Mouse (Mus musculus) left cerebral cortex, postnatal 25 days (tissue): ENCODE results near the gene Efcab8. TPM values are rescaled to one million over a fixed set of nuclear protein-coding genes. Genes with fewer than 3 reads are reported as not detected.

Experiments
- DNase-seq, 2 experiments: peaks; one replicate each; pipeline ENCODE4 v3.0.0; 2022; ENCODE audit warnings: low spot score in 2 of 2, mixed read lengths in 1 of 2
- intact Hi-C: fragments of 180-260 bp; cut with DNase I; formaldehyde crosslinking; loops from one replicate; pipeline ENCODE4 v1.15.1; 2025
- total RNA-seq, 2 experiments: library from RNA; stranded (reverse); gene quantifications; 2 replicates each; pipeline ENCODE4 v1.2.3; 2021

Gene Efcab8
- under 1 TPM; 0.37 to 0.39 TPM for total RNA-seq

- DNase-seq = no peak
- intact Hi-C loops = no loop called here
These were observed at the start of gene Efcab8 for GRCm38 (mm10) chr2:153779394-153779981. Gene Efcab8 (plus strand): TSS chr2:153779931.

DNA sequence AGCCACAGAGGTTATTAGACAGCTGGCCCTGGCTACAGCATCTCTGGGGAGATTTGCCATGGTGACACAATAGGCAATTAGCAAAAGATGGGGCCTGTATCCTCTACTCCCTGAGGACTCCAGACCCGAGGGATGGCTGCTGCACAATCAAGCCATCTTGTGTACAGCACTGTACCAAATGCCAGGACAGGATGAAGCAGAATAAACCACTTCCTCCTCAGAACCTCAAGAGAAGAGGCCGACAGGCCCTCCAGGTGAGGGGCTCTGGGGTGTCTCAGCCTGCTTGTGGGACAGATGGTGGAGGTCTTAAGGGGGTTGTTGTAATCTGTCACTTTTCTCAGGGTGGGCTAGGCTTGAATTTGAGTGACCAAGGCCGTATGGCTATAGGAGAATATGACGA, 45.7 kb upstream of the Efcab8 start:
- no peak for DNase-seq
- intact Hi-C loops = no loop called here

- peak; percentile 100 for DNase-seq
- intact Hi-C loops = no loop called here
These were observed 39.0 kb upstream of the Efcab8 start, which contains the start of gene Mapre1 for GRCm38 (mm10) chr2:153740500-153741436. Gene Mapre1 (plus strand): TSS chr2:153741274.

DNA sequence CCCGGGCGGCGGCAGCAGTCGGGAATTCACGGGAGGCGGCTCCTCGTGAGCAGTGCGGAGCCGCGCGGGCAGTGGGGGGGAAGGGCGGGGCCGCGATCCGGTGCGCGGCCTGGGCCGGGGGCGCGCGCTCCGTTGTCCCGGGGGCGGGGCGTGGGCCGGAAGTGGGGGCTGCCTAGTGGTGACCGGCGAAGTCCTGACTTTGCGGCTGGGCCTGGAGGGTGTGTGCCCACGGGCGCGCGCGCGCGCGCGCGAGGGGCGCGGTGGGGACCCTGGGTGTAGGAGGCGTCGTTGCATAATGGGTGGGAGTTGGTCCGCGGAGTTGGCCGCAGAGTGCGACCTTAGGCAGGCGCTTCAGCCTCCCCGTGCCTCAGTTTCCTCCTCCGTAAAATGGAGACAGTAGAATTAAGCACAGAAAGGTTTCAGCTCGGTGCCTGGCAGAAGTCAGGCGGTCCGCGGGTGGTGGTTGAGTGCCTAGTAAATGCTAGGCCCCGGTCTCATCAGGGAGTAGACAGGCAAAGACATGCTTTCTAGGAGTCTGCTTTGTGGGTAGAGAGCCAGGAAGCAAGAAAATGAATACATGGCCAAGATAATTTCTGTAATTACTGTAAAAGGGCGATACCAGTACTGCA, 38.2 kb upstream of the Efcab8 start:
- intact Hi-C loops = no loop called here
- peak; percentile 26 to 43 for DNase-seq

GRCm38 (mm10) chr2:153747994-153748393, 31.7 kb upstream of the Efcab8 start:
- intact Hi-C loops = no loop called here
- no peak for DNase-seq

DNA sequence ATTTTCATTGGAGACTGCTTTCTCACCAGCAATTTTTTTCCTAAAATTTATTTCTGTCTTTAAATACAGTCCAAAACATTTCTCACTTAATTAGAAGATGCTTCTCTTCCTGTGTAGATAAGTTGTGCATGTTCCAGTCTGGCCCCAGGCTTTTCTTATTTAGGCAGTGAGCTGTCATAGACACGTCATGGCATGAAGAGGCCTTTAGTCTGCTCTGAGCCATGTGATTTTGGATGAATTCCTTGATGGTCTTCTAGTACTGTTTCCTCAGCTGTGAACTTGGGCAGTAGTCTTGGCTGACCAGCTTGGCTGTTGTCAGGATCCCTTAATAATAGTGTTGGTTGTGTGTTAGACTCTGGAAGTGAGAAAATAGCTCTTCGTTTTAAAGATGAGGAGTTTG, 29.4 kb upstream of the Efcab8 start:
- intact Hi-C loops = no loop called here
- no peak for DNase-seq

- DNase-seq = no peak
- intact Hi-C loops = no loop called here
These were observed 17.6 kb upstream of the Efcab8 start for GRCm38 (mm10) chr2:153762121-153762520.

GRCm38 (mm10) chr2:153767484-153767883, 12.2 kb upstream of the Efcab8 start:
- intact Hi-C loops = no loop called here
- no peak for DNase-seq

- no peak for DNase-seq
These were observed 10.8 kb upstream of the Efcab8 start for GRCm38 (mm10) chr2:153768881-153769280.

DNA sequence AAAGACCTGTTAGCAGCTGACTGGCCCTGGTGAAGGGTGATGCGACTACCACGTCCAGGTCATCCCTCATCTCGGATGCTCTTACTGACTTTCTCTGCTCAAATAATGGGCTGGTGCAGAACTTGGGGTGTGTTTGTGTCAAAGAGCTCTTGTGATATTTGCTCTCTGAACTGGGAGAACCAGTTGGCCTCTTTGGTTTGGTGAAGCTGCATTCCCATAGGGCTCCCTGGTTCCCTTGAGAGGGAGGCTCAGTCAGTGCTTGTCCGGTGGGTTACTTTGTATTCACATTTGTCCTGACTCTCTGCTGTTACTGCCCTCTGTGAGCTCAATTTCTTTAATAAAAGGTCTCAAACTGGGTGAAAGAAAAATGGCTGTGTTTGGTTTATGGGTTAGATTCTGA, 6.8 kb upstream of the Efcab8 start:
- no peak for DNase-seq

More at GRCm38 (mm10) chr2:153768881-153769280, 10.8 kb upstream of the Efcab8 start:
- intact Hi-C loops = no loop called here

DNA sequence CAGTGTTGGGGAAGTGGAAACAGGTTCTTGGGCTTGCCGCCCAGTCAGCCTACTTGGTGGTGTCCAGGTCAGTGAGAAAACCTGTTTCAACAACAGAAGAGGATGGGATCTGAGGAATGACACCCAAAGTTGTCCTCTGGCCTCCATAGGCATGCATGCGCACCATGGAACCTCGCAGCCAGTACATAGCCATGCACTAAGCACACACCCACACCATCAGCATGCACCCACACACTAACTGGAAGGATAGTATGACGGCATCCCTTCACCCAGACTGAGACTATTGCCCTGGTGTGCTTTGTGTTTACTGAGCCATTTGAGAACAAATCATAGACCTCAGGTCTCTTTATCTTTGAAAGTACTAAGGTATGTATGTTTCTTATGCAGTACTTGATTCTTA, 4.3 kb upstream of the Efcab8 start:
- DNase-seq = no peak
- intact Hi-C loops = no loop called here

More for the DNA sequence above, 6.8 kb upstream of the Efcab8 start:
- intact Hi-C loops = no loop called here

- DNase-seq = peak; percentile 36 to 54
- intact Hi-C loops = no loop called here
These were observed 931 bp upstream of the Efcab8 start for GRCm38 (mm10) chr2:153778638-153779362.

- no peak for DNase-seq
- intact Hi-C loops = no loop called here
These were observed 1.4 kb downstream of the Efcab8 start for GRCm38 (mm10) chr2:153781181-153781580.

- intact Hi-C loops = no loop called here
- no peak for DNase-seq
These were observed 4.9 kb downstream of the Efcab8 start for GRCm38 (mm10) chr2:153784668-153785067.

DNA sequence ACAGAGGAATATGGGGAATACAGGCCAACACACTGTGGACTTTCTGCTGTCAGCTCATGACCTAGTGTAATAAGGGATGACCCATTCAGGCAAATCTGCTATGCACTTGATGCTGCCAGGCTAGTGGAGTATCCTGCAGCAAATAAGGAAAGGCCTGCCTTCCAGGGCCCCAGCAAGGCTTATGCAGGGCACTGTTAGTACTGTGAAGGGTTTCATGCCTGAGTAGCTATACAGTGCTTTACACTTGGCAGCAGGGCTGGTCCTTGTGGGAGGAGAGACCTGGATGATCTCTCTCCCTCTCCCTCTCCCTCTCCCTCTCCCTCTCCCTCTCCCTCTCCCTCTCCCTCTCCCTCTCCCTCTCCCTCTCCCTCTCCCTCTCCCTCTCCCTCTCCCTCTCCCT, 13.6 kb downstream of the Efcab8 start:
- intact Hi-C loops = no loop called here
- no peak for DNase-seq

GRCm38 (mm10) chr2:153795090-153795489, 15.4 kb downstream of the Efcab8 start:
- intact Hi-C loops = loop anchor here (5.0 kb wide), 2 partner anchors 83 to 128 kb away; no protein-coding TSS in a partner anchor
- DNase-seq = peak in 1 of 2 experiments; percentile 29

DNA sequence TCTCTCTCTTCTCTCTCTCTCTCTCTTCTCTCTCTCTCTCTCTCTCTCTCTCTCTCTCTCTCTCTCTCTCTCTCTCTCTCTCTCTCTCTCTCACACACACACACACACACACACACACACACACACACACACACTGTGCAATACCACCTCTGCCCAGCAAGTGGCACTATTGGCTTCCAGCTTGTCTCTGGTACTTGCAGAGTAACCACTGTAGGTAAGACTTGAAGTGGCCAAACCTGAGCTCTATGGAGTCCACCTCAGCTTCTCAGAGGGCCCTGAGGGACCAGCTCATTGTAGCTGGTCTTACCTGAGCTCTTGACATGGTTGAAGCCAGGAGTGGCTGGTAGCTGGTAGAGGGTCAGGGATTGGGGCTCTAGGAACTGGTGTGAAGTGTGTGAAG, 27.7 kb downstream of the Efcab8 start:
- intact Hi-C loops = loop anchor here (1.0 to 5.0 kb wide), 2 partner anchors 44 to 120 kb away; no protein-coding TSS in a partner anchor
- peak; percentile 73 to 77 for DNase-seq

GRCm38 (mm10) chr2:153808146-153808545, 28.4 kb downstream of the Efcab8 start:
- intact Hi-C loops = loop anchor here (5.0 kb wide), 1 partner anchor 119 kb away; no protein-coding TSS in a partner anchor
- DNase-seq = no peak

- intact Hi-C loops = loop anchor here (5.0 kb wide), 1 partner anchor 118 kb away; no protein-coding TSS in a partner anchor
- DNase-seq = no peak
These were observed 29.1 kb downstream of the Efcab8 start for GRCm38 (mm10) chr2:153808841-153809240.
